Comparison of ENCODE assay signal across 13 mouse cellular contexts in genomic region chr4:100768606-100769005, GRCm38 (mm10). TPM values are rescaled to one million over a fixed set of nuclear protein-coding genes. Genes with fewer than 3 reads are reported as not detected.
DNase-seq lines count a peak whose midpoint lies in the region; ATAC-seq and TF ChIP-seq lines count a peak whose summit lies in the region.
"Had no signal": no experiment of that assay in that cellular context is flagged by ENCODE, and none has a peak within 500 bp of the region (broad histone marks: within the 10 kb centered on the region; RNA-seq: fewer than 3 reads in every experiment).

No protein-coding gene starts in this region.

- 21% methylated on average over 3 of the region's 3 CpGs for WGBS in lung, embryonic 14.5 days
- 28% methylated on average over 3 of the region's 3 CpGs for WGBS in intestine, embryonic 16.5 days
- 16% methylated on average over 3 of the region's 3 CpGs for WGBS in stomach, postnatal 0 days
- WGBS in forebrain, embryonic 14.5 days = 41% methylated on average over 3 of the region's 3 CpGs

- H3K27ac ChIP-seq in lung, embryonic 14.5 days (ENCODE audit: low read depth) = no peak overlapping the region
- H3K27ac ChIP-seq in intestine, embryonic 16.5 days (ENCODE audit: low read length) = no peak overlapping the region
- H3K27ac ChIP-seq in stomach, postnatal 0 days (replicated peaks) = no peak overlapping the region
- H3K27ac ChIP-seq in forebrain, embryonic 14.5 days (ENCODE audit: low read depth, low read length) = no peak overlapping the region
- H3K27ac ChIP-seq: hindbrain, embryonic 12.5 days; limb, embryonic 15.5 days; midbrain, embryonic 13.5 days had no signal

- H3K4me1 ChIP-seq in lung, embryonic 14.5 days (ENCODE audit: insufficient read depth) = no peaks in the 10 kb centered on the region
- H3K4me1 ChIP-seq in intestine, embryonic 16.5 days (ENCODE audit: control insufficient read depth, insufficient read depth, low read length) = no peaks in the 10 kb centered on the region
- H3K4me1 ChIP-seq in stomach, postnatal 0 days (replicated peaks; ENCODE audit: control insufficient read depth, insufficient read depth) = no peaks in the 10 kb centered on the region
- H3K4me1 ChIP-seq in forebrain, embryonic 14.5 days (ENCODE audit: control insufficient read depth, insufficient read depth, low read length) = no peaks in the 10 kb centered on the region
- H3K4me1 ChIP-seq: hindbrain, embryonic 12.5 days; midbrain, embryonic 13.5 days had no signal

- ATAC-seq in lung, embryonic 14.5 days (ENCODE audit: insufficient read depth) = no peak
- peak; percentile 95 for ATAC-seq in intestine, embryonic 16.5 days
- ATAC-seq in stomach, postnatal 0 days (ENCODE audit: low FRiP score, low TSS enrichment) = peak; percentile 61
- ATAC-seq in monocyte, adult 5-6 weeks (replicated peaks; ENCODE audit: insufficient number of reproducible peaks, low FRiP score, low TSS enrichment, poor library complexity, severe bottlenecking) = no peak
- no peak for ATAC-seq in forebrain, embryonic 14.5 days
- ATAC-seq: CD4-positive, CD25-positive, alpha-beta regulatory T cell, adult 4 months; forebrain, embryonic 16.5 days; midbrain, embryonic 13.5 days had no signal

- no peaks in the 10 kb centered on the region; the same call in 1 of the 2 replicates for H3K27me3 ChIP-seq in lung, embryonic 14.5 days (ENCODE audit: insufficient read depth, low read length)
- H3K27me3 ChIP-seq in intestine, embryonic 16.5 days (replicated peaks; ENCODE audit: control insufficient read depth, insufficient read depth, low read length) = no peaks in the 10 kb centered on the region
- H3K27me3 ChIP-seq in stomach, postnatal 0 days (ENCODE audit: control insufficient read depth, insufficient read depth, low read length) = no peaks in the 10 kb centered on the region
- no peaks in the 10 kb centered on the region for H3K27me3 ChIP-seq in forebrain, embryonic 14.5 days (replicated peaks; ENCODE audit: control insufficient read depth, insufficient read depth, low read length)
- H3K27me3 ChIP-seq: hindbrain, embryonic 12.5 days; limb, embryonic 15.5 days; midbrain, embryonic 13.5 days had no signal

- H3K9me3 ChIP-seq in lung, embryonic 14.5 days (ENCODE audit: low read depth, low read length) = no peaks in the 10 kb centered on the region
- H3K9me3 ChIP-seq in intestine, embryonic 16.5 days (ENCODE audit: control insufficient read depth, low read length) = 0 out of 2 replicates have a peak, but pooled peaks cover 2% of the 10 kb centered on the region
- H3K9me3 ChIP-seq in stomach, postnatal 0 days (ENCODE audit: control insufficient read depth, low read length) = no peaks in the 10 kb centered on the region
- H3K9me3 ChIP-seq in forebrain, embryonic 14.5 days (replicated peaks; ENCODE audit: control insufficient read depth, low read length) = no peaks in the 10 kb centered on the region
- H3K9me3 ChIP-seq: hindbrain, embryonic 12.5 days; limb, embryonic 15.5 days; midbrain, embryonic 13.5 days had no signal

- no peaks in the 10 kb centered on the region for H3K36me3 ChIP-seq in lung, embryonic 14.5 days (ENCODE audit: insufficient read depth)
- H3K36me3 ChIP-seq in intestine, embryonic 16.5 days (ENCODE audit: control insufficient read depth, insufficient read depth, low read length) = no peaks in the 10 kb centered on the region
- H3K36me3 ChIP-seq in stomach, postnatal 0 days (ENCODE audit: control insufficient read depth, insufficient read depth, low read length) = no peaks in the 10 kb centered on the region
- H3K36me3 ChIP-seq in forebrain, embryonic 14.5 days (ENCODE audit: control insufficient read depth, insufficient read depth, low read length) = no peaks in the 10 kb centered on the region
- H3K36me3 ChIP-seq: hindbrain, embryonic 12.5 days; limb, embryonic 15.5 days; midbrain, embryonic 13.5 days had no signal

- TF ChIP-seq EP300 in stomach, postnatal 0 days (optimal IDR thresholded peaks at IDR 0.05) = no peak

- peak; percentile 56 for DNase-seq in lung, embryonic 14.5 days
- DNase-seq in lung, postnatal 25 days (ENCODE audit: low spot score) = no peak
- peak; percentile 83 to 93 for DNase-seq in kidney, postnatal 36 days
- peak; percentile 52 for DNase-seq in stomach, postnatal 0 days (ENCODE audit: low spot score)
- no peak for DNase-seq in forebrain, embryonic 14.5 days (ENCODE audit: low spot score)
- DNase-seq: spleen, adult 18-20 months had no signal

- H3K9ac ChIP-seq in lung, embryonic 14.5 days = no peak overlapping the region
- H3K9ac ChIP-seq in intestine, embryonic 16.5 days (ENCODE audit: low read depth, low read length) = no peak overlapping the region
- no peak overlapping the region for H3K9ac ChIP-seq in stomach, postnatal 0 days (ENCODE audit: low read length)
- no peak overlapping the region for H3K9ac ChIP-seq in forebrain, embryonic 14.5 days (ENCODE audit: low read length)
- H3K9ac ChIP-seq: hindbrain, embryonic 12.5 days; limb, embryonic 15.5 days; midbrain, embryonic 13.5 days had no signal

- no peak overlapping the region for H3K4me3 ChIP-seq in lung, embryonic 14.5 days (ENCODE audit: low read depth, low read length)
- H3K4me3 ChIP-seq in intestine, embryonic 16.5 days (ENCODE audit: low read length) = no peak overlapping the region
- H3K4me3 ChIP-seq in stomach, postnatal 0 days (ENCODE audit: low read depth, low read length) = no peak overlapping the region
- no peak overlapping the region for H3K4me3 ChIP-seq in forebrain, embryonic 14.5 days (ENCODE audit: low read depth, low read length)
- H3K4me3 ChIP-seq: hindbrain, embryonic 12.5 days; limb, embryonic 15.5 days; midbrain, embryonic 13.5 days had no signal

- TF ChIP-seq CTCF in lung, embryonic 14.5 days (IDR thresholded peaks at IDR 0.05; ENCODE audit: low read depth) = no peak
- no peak for TF ChIP-seq CTCF in stomach, postnatal 0 days (IDR thresholded peaks at IDR 0.05; ENCODE audit: low read depth)

- H3K4me2 ChIP-seq in lung, embryonic 14.5 days = no peak overlapping the region
- H3K4me2 ChIP-seq in intestine, embryonic 16.5 days (ENCODE audit: low read depth, low read length) = no peak overlapping the region
- H3K4me2 ChIP-seq in stomach, postnatal 0 days (replicated peaks; ENCODE audit: low read depth) = no peak overlapping the region
- no peak overlapping the region for H3K4me2 ChIP-seq in forebrain, embryonic 14.5 days (ENCODE audit: low read length)
- H3K4me2 ChIP-seq: hindbrain, embryonic 12.5 days; limb, embryonic 15.5 days; midbrain, embryonic 13.5 days had no signal

RNA-seq across cellular contexts. Expression of gene Cachd1, which starts 7.9 kb away (rescaled TPM):
- polyA plus RNA-seq in lung, embryonic 14.5 days (2014; fragmentation: Nextera tagmentation; extraction: Ambion mirVana) = 26.9 and 27.9 TPM in 2 replicates
- 7.8 and 8.9 TPM in 2 replicates for polyA plus RNA-seq in intestine, embryonic 16.5 days (2015; fragmentation: Nextera tagmentation; extraction: Ambion mirVana)
- 6.4 and 7.0 TPM in 2 replicates for polyA plus RNA-seq in stomach, postnatal 0 days (2015; fragmentation: Nextera tagmentation; extraction: Ambion mirVana)
- total RNA-seq in monocyte, adult 5-6 weeks (2017) = 0.19 TPM in 1 of 3 replicates, not detected in the others
- 14.9 and 16.2 TPM in 2 replicates for polyA plus RNA-seq in forebrain, embryonic 14.5 days (2014; fragmentation: Nextera tagmentation; extraction: Ambion mirVana)
- polyA plus RNA-seq: CD4-positive, CD25-positive, alpha-beta regulatory T cell, adult 4 months had no signal

Comparison
In these comparisons a context has a peak if more than half of its experiments do, and no peak if none do; other contexts are left out.
1. DNase-seq: peak in lung, embryonic 14.5 days (single experiment), kidney, postnatal 36 days (2 of 2) and stomach, postnatal 0 days (single experiment); none in lung, postnatal 25 days (single experiment) and forebrain, embryonic 14.5 days (single experiment).
2. ATAC-seq: peak in intestine, embryonic 16.5 days (single experiment) and stomach, postnatal 0 days (single experiment); none in lung, embryonic 14.5 days (single experiment), monocyte, adult 5-6 weeks (single experiment) and forebrain, embryonic 14.5 days (single experiment).